Mouse (Mus musculus) limb, embryonic 12.5 days (tissue): Measurements from ENCODE around the gene Ces1b. TPM values are rescaled to one million over a fixed set of nuclear protein-coding genes. Genes with fewer than 3 reads are reported as not detected.

Experiments
- ATAC-seq: fragments of 200-750 bp; cut with Nextera tagmentation; 2 replicates; pipeline ENCODE4 v1.8.0; 2017; ENCODE audit warnings: low read depth, moderate TSS enrichment; ENCODE audit not compliant: insufficient number of reproducible peaks, insufficient read depth, low FRiP score, low TSS enrichment
- H3K27ac ChIP-seq: fragments of 300-500 bp; sonication (generic); 2 replicates; pipeline ENCODE4 v1.5.1; 2016; ENCODE audit warnings: mild to moderate bottlenecking, moderate library complexity
- H3K27me3 ChIP-seq: fragments of 300-500 bp; sonication (generic); 2 replicates; pipeline ENCODE4 v1.6.1; 2016; ENCODE audit warnings: mild to moderate bottlenecking, moderate library complexity
- H3K36me3 ChIP-seq: fragments of 300-500 bp; sonication (generic); 2 replicates; pipeline ENCODE4 v1.6.1; 2016; ENCODE audit warnings: mild to moderate bottlenecking, moderate library complexity
- H3K4me1 ChIP-seq: fragments of 300-500 bp; sonication (generic); replicated peaks from 2 replicates; pipeline ENCODE4 v1.6.1; 2016
- H3K4me2 ChIP-seq: fragments of 300-500 bp; sonication (generic); 2 replicates; pipeline ENCODE4 v1.6.1; 2016; ENCODE audit warnings: mild to moderate bottlenecking, moderate library complexity
- H3K4me3 ChIP-seq: fragments of 300-500 bp; sonication (generic); replicated peaks from 2 replicates; pipeline ENCODE4 v1.5.1; 2016; ENCODE audit warnings: mild to moderate bottlenecking
- H3K9ac ChIP-seq: fragments of 300-500 bp; sonication (generic); replicated peaks from 2 replicates; pipeline ENCODE4 v1.6.1; 2016; ENCODE audit warnings: mild to moderate bottlenecking, moderate library complexity
- H3K9me3 ChIP-seq: fragments of 300-500 bp; sonication (generic); 2 replicates; pipeline ENCODE4 v1.6.1; 2016; ENCODE audit warnings: mild to moderate bottlenecking, moderate library complexity
- WGBS: fragments of 180-500 bp; shearing (Covaris S2); methylation state at CpG from one replicate; pipeline ENCODE4 v1.1.7; 2016; 5-methylcytosine and 5-hydroxymethylcytosine counted together
- polyA plus RNA-seq: library from polyadenylated mRNA; unstranded; fragments of >200 nt; fragmentation: Nextera tagmentation; extraction: Ambion mirVana; gene quantifications from 2 replicates; pipeline ENCODE4 v1.2.1, GENCODE M21; 2016

Ces1b gene
- polyA plus RNA-seq, 1 experiment from 2014 or later = not detected

DNA sequence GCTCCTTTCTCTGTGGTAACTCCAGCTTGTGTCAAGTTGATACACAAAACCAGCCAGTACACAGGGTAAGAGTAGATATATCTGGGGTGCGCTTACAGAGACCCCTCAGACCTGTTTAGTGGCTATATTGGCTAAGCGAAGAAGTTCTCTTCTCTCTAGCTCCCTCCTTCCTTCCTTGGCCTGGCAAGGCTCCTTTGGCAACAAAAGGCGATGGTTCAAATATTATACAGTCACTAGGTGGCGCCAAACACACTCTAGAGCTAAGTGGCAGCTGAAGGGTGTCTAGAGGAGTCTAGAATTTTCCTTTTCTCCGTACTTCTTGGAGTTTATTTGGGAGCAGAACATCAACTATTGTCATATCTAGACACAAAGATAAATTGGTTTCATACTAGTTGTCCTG, 69.5 kb downstream of the Ces1b start:
- Histone ChIP-seq H3K9ac (no peak overlapping the region), H3K9me3 (no peaks in the 10 kb centered on the region), H3K27ac (no peak overlapping the region), H3K4me3 (no peak overlapping the region), H3K4me1 (no peaks in the 10 kb centered on the region), H3K27me3 (no peaks in the 10 kb centered on the region), H3K4me2 (no peak overlapping the region), H3K36me3 (no peaks in the 10 kb centered on the region)
- no peak for ATAC-seq
- 38% methylated on average over 5 of the region's 5 CpGs for WGBS

Other genes with a start within 250 kb of the Ces1b start
- 10.5 and 11.0 TPM in 2 replicates for gene Lpcat2, start 224.7 kb downstream of the Ces1b start, polyA plus RNA-seq
- gene Capns2, start 178.6 kb downstream of the Ces1b start, polyA plus RNA-seq = 0.86 and 1.2 TPM in 2 replicates
- 0.04 and 0.09 TPM in 2 replicates for gene Slc6a2, start 119.9 kb downstream of the Ces1b start, polyA plus RNA-seq
- not detected in 2 replicates for gene Ces1a, start 31.8 kb downstream of the Ces1b start, polyA plus RNA-seq
- gene Ces1c, start 51.3 kb upstream of the Ces1b start, polyA plus RNA-seq = not detected in 2 replicates
- 0.14 TPM in 1 of 2 replicates, not detected in the other for gene Ces1d, start 117.8 kb upstream of the Ces1b start, polyA plus RNA-seq
- gene Ces1e, start 149.6 kb upstream of the Ces1b start, polyA plus RNA-seq = not detected in 2 replicates
- 0.35 TPM in 1 of 2 replicates, not detected in the other for gene Ces1f, start 199.7 kb upstream of the Ces1b start, polyA plus RNA-seq